Mouse (Mus musculus): ENCODE data around the gene Lysmd1.
A peak's percentile ranks its signal among the peaks of the same experiment; 100 is the strongest.

Gene Lysmd1

GRCm38 (mm10) chr3:95174011-95174592 lies 40.2 kb downstream of the Lysmd1 start:
- peak; percentile 92 for DNase-seq

DNA sequence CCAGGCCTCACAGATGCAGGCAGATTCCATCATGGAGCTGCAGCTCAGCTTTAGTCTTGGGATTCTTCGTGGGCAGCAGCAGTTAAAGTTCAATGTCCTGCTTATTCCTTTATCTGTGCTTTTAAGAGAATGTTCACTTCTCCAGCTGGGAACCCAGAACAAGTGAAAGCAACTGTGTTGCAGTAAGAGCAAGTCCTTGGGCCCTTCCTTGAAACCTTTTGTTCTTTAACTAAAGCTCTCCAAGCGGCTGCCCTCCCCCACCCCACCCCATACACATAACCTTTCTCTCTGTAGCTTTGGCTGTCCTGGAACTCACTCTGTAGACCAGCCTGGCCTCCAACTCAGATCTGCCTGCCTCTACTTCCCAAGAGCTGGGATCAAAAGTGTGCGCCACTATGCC lies 42.6 kb downstream of the Lysmd1 start:
- DNase-seq = no peak

- no peak for DNase-seq
These were observed 43.7 kb downstream of the Lysmd1 start for GRCm38 (mm10) chr3:95177583-95177982.

GRCm38 (mm10) chr3:95178948-95179347 lies 45.1 kb downstream of the Lysmd1 start:
- no peak for DNase-seq

DNA sequence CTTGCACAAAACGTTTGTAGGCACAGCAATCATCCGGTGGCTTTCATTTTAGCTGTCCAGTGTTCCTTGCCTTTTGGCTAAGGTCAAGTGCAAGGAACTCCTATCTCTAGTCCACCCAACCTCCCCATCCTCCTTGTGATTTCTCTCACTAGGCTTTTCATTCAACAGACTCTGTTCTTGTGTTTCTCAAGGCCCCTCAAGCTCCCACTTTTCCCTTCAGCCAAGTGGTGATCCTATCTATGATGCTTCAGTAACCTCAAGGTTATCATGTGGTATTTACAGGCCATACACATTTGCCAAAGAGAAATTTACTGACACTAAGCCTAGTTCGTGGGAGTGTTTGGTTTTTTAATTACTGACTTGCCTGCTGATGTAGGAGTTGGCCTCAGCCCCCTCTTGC lies 46.0 kb downstream of the Lysmd1 start:
- no peak for DNase-seq

DNA sequence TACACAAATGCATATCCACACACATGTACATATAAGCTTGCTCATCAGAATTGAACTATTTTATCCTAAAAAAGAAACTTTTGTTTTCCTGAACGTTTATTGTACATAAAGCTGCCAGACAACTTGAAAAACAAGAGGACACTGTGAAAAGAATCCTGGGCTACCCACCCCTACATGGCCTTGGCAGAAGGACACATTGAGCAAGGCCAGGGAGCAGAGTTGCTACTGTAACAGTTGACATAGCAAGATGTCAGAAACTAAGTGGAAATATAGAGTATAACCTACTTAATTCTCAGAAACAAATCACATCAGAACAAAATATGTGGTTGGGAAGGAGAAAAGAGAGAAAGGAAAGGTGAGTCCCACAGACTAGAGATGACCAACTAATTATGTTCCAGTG lies 48.0 kb downstream of the Lysmd1 start:
- no peak for DNase-seq

- no peak for DNase-seq
These were observed 51.1 kb downstream of the Lysmd1 start for GRCm38 (mm10) chr3:95184796-95185577.

DNA sequence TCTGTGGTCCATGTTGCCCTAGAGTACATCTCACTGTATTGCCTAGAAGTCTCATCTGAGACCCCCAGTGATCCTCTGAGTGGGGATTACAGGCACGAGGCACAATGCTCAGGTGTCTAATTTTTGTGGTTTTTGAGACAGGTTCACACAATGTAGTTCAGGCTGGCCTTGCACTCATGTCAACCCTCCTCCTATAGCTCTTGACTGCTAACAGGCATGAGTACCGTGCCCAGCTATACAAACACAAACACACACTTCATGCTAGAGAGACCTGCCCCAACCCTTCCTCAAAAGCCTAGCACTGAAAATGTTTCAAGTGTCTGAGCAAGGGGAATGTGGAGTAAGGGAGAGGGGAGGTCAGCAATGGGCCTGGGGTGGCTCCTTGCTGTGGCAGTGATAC lies 52.2 kb downstream of the Lysmd1 start:
- no peak for DNase-seq

- no peak for DNase-seq
These were observed 53.0 kb downstream of the Lysmd1 start for GRCm38 (mm10) chr3:95186888-95187287.
